Mouse (Mus musculus) heart, embryonic 10.5 days (tissue): Measurements from ENCODE around the gene Arhgdia. TPM values are rescaled to one million over a fixed set of nuclear protein-coding genes. Genes with fewer than 3 reads are reported as not detected.

Source experiments
- DNase-seq: peaks from one replicate; pipeline ENCODE4 v3.0.0-alpha.2; 2017; ENCODE audit warnings: low spot score
- H3K27ac ChIP-seq: fragments of 300-500 bp; sonication (generic); 2 replicates; pipeline ENCODE4 v1.5.1; 2016; ENCODE audit warnings: mild to moderate bottlenecking
- H3K27me3 ChIP-seq: fragments of 300-500 bp; sonication (generic); 2 replicates; pipeline ENCODE4 v1.6.1; 2016; ENCODE audit warnings: mild to moderate bottlenecking; ENCODE audit not compliant: poor library complexity, insufficient read depth, severe bottlenecking
- H3K36me3 ChIP-seq: fragments of 300-500 bp; sonication (generic); 2 replicates; pipeline ENCODE4 v1.6.1; 2016; ENCODE audit warnings: mild to moderate bottlenecking, moderate library complexity
- H3K4me1 ChIP-seq: fragments of 300-500 bp; sonication (generic); 2 replicates; pipeline ENCODE4 v1.6.1; 2016; ENCODE audit warnings: mild to moderate bottlenecking
- H3K4me3 ChIP-seq: fragments of 300-500 bp; sonication (generic); 2 replicates; pipeline ENCODE4 v1.5.1; 2016; ENCODE audit warnings: mild to moderate bottlenecking, moderate library complexity
- H3K9me3 ChIP-seq: fragments of 300-500 bp; sonication (generic); 2 replicates; pipeline ENCODE4 v1.6.1; 2016; ENCODE audit warnings: mild to moderate bottlenecking, moderate library complexity
- WGBS: fragments of 180-500 bp; shearing (Covaris S2); methylation state at CpG from one replicate; pipeline ENCODE4 v1.1.7; 2016; 5-methylcytosine and 5-hydroxymethylcytosine counted together
- polyA plus RNA-seq: library from polyadenylated mRNA; unstranded; fragments of >200 nt; fragmentation: Nextera tagmentation; extraction: Ambion mirVana; gene quantifications from 2 replicates; pipeline ENCODE4 v1.2.1, GENCODE M21; 2016

Arhgdia gene
- polyA plus RNA-seq = 587 and 673 TPM in 2 replicates

DNA sequence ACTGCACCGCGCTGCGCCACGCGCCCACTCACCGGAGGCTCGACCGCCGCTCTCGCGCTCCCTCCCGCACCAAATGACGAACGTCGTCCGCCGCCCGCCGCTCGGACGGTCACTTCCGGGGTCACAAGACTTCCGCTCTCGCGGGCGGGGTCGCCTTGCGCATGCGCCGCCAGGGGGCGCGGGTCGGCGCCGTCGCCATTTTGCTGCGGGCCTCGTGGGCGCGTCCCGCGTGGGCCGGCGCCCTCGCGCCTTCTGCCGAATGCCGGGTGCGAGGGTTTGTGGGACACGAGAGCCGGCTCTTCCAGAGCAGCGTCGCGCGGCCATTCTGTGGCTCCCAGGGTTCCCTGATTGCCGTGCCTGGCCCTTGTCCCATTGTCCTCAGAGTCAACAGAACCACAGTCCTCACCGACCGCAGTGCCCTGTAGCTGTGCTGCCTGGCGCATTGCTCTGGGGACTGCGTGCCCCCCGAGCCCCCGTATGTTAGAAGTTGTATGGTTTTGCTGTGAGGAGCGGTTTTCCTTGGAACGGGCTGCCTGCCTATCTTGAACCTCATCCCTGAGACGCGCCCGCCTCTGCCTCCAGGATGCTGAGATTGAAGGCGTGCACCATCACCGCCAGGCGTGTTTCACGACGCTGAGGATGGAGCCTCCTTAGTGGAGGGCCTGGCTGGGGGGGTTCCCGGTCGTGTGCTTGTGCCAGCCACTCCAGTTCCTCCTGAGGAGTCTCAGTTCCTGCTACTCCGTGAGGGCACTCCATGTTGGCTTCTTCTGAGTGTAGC lies at the start of gene Arhgdia:
Gene Arhgdia (minus strand): TSS at position 135 of the 778 bp plus-strand sequence.
- Histone ChIP-seq H3K4me3 (peak within 1 kb of the TSS; percentile 91), H3K9me3 (no peaks in the 10 kb centered on the region), H3K27me3 (no peaks in the 10 kb centered on the region), H3K36me3 (peaks cover 73% of the 10 kb centered on the region), H3K27ac (peak within 1 kb of the TSS; percentile 99), H3K4me1 (peaks cover 31% of the 10 kb centered on the region)
- peak; percentile 91 for DNase-seq
- 5% methylated on average over 75 of the region's 75 CpGs for WGBS

GRCm38 (mm10) chr11:120630401-120630871 lies 49.0 kb upstream of the Arhgdia start:
- Histone ChIP-seq H3K9me3 (no peaks in the 10 kb centered on the region), H3K27me3 (no peaks in the 10 kb centered on the region), H3K27ac (peak overlapping the region; percentile 99), H3K36me3 (peaks cover 27% of the 10 kb centered on the region), H3K4me3 (peak overlapping the region; percentile 99), H3K4me1 (peaks cover 54% of the 10 kb centered on the region)
- WGBS = 40% methylated on average over 5 of the region's 5 CpGs
- no peak for DNase-seq

DNA sequence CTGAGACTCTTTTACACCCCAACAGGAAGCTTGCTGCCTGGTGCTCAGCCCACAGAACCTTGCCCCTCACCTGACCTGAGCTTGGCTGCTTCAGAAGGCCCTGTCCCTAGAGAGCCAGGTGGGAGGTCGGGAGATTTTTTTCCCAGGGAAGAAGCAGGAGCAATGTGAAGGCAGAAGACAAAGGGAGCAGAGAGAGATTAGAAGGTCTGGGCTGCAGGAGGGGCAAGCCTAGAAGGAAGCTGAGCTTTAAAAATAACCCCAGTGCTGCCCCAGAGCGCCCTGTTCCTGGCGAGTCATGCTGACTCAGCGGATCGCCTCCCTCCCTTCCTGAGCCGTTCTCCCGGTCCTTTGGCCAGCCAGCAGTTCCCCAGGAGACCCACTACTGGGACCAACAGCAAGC lies 48.5 kb upstream of the Arhgdia start:
- DNase-seq = peak; percentile 91
- WGBS = 9% methylated on average over 7 of the region's 7 CpGs
- H3K27ac ChIP-seq = peak overlapping the region; percentile 99
- H3K4me3 ChIP-seq = peak overlapping the region; percentile 99
- H3K4me1 ChIP-seq = peaks cover 58% of the 10 kb centered on the region
- H3K36me3 ChIP-seq = peaks cover 27% of the 10 kb centered on the region
- H3K9me3 ChIP-seq = no peaks in the 10 kb centered on the region
- no peaks in the 10 kb centered on the region for H3K27me3 ChIP-seq

DNA sequence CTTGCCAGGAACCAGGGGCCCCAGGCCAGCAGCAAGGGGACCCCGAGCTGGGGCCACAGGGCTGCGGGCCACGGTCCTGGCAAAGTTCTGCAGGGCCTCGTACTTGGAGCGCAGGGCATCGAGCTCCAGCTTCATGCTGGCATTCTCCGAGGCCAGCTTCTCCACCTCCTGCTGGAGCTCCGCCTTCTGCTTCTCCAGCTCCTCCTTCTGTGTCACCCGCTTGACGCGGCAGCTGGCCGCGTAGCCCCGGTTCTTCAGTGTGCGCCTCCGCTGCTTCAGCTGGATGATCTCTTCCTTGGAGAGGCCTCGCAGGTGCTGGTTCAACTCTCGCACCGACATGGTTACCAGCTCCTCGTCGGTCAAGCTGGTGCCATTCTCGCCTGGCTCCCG lies 47.9 kb upstream of the Arhgdia start:
- Histone ChIP-seq H3K4me3 (peak overlapping the region; percentile 99), H3K36me3 (peaks cover 27% of the 10 kb centered on the region), H3K9me3 (no peaks in the 10 kb centered on the region), H3K27me3 (no peaks in the 10 kb centered on the region), H3K4me1 (peaks cover 61% of the 10 kb centered on the region), H3K27ac (peak overlapping the region; percentile 99; the same call in 1 of the 2 replicates)
- DNase-seq = no peak
- WGBS = 73% methylated on average over 23 of the region's 23 CpGs

DNA sequence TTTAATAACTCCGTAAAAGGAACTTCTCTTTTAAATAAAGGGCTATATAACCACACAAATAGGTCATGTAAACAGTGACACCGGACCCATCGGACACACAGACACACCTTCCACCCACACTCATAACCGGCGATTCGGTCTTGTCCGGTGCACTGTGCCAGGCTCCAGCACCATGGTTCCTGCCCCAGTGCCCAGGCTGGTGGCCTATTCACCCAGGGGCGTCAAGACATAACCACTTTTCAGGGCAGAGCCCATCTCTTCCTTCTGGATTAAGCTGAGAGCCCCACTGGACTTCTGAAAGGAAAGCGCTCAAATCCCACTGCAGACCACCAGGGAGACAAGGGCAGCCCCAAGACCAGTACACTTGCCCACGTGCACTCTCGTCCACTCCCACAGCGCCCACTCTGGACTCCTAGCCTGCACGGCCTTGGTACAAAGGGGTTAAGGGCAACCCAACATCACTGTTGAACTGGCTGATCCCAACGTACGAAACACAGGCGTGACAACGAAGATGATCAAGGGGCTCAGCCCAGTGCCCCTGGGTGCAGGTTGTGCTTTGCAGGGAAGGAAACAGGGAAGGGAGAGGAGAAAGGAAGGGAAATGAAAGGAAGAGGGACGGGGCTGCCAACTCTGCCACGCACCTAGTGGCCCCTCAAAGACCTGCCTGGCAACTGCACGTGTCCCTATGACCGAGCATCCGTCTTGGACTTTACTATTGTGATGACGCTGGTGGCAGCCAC lies 47.3 kb upstream of the Arhgdia start:
- peaks cover 64% of the 10 kb centered on the region for H3K4me1 ChIP-seq
- no peak overlapping the region for H3K4me3 ChIP-seq
- WGBS = 94% methylated on average over 23 of the region's 23 CpGs
- no peaks in the 10 kb centered on the region for H3K27me3 ChIP-seq
- no peak overlapping the region for H3K27ac ChIP-seq
- H3K36me3 ChIP-seq = peaks cover 27% of the 10 kb centered on the region
- H3K9me3 ChIP-seq = no peaks in the 10 kb centered on the region
- DNase-seq = no peak

GRCm38 (mm10) chr11:120627468-120628300 lies 46.3 kb upstream of the Arhgdia start:
- peaks cover 66% of the 10 kb centered on the region for H3K4me1 ChIP-seq
- H3K36me3 ChIP-seq = peaks cover 35% of the 10 kb centered on the region
- no peaks in the 10 kb centered on the region for H3K9me3 ChIP-seq
- no peak overlapping the region for H3K4me3 ChIP-seq
- DNase-seq = no peak
- WGBS = 83% methylated on average over 22 of the region's 22 CpGs
- no peak overlapping the region for H3K27ac ChIP-seq
- no peaks in the 10 kb centered on the region for H3K27me3 ChIP-seq

- Histone ChIP-seq H3K4me1 (peaks cover 61% of the 10 kb centered on the region), H3K36me3 (peaks cover 40% of the 10 kb centered on the region)
- WGBS = 90% methylated on average over 11 of the region's 11 CpGs
These were observed 45.5 kb upstream of the Arhgdia start for GRCm38 (mm10) chr11:120626785-120627467.

DNA sequence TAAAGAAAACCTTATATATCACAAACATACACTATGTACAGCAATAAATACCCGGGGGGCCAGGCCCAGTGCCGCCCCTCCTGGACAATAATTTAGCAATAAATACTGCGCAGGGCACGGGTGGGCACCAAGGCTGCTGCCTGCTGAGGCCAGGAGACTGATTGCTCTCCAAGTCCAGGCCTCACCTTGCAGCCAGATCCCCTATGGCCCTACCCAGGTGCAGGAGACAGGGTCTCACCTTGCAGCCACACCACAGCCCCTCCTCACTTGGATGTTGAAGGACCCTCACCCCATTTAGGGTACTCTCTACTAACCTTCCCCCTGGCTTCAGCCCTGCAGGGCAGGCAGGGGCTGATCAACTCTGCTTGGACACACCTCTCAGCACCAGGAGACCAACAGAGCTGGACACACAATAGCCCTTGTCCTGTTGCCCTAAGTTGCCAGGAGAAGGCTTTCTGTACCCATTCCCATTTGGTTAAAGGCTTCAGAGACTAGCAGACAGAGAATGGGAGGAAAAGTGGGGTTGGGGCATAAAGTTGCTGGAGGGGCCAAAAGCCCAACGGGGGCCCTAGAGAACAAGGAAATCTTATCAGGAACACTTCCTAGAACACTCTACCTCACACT lies 43.8 kb upstream of the Arhgdia start, which contains the start of gene Sirt7:
Gene Sirt7 (minus strand): TSS at position 89 of the 624 bp plus-strand sequence.
- Histone ChIP-seq H3K4me1 (peaks cover 44% of the 10 kb centered on the region), H3K4me3 (peak within 1 kb of the TSS; percentile 99), H3K27me3 (no peaks in the 10 kb centered on the region), H3K27ac (peak within 1 kb of the TSS; percentile 89), H3K9me3 (no peaks in the 10 kb centered on the region), H3K36me3 (peaks cover 56% of the 10 kb centered on the region)
- no peak for DNase-seq
- 11% methylated on average over 5 of the region's 5 CpGs for WGBS

More at GRCm38 (mm10) chr11:120626785-120627467, 45.5 kb upstream of the Arhgdia start:
- Histone ChIP-seq H3K9me3 (no peaks in the 10 kb centered on the region), H3K27ac (no peak overlapping the region), H3K4me3 (peak overlapping the region; percentile 12; the same call in 1 of the 2 replicates), H3K27me3 (no peaks in the 10 kb centered on the region)
- no peak for DNase-seq

DNA sequence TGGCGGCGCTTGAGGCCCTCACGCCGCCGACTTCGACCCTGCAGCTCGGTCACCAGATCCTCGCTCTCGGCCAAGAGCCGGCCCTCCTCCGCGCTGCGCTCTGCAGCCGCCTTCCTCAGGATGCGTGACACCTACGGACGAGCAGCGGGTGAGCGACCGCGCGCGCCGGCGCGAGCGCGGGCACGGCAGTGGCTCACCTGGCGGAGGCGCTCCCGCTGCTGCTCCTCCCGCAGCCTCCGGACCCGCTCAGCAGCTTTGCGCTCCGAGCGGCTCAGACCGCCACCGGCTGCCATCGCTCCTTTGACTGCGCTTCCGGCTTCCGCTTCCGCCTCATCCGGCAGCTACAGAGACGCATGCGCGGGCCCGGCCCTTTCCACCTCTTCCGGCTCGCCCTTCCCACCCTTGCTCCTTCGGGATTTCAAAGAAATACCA lies 43.3 kb upstream of the Arhgdia start:
- Histone ChIP-seq H3K4me3 (peak overlapping the region; percentile 99), H3K27me3 (no peaks in the 10 kb centered on the region), H3K27ac (peak overlapping the region; percentile 89), H3K4me1 (peaks cover 38% of the 10 kb centered on the region), H3K36me3 (peaks cover 62% of the 10 kb centered on the region), H3K9me3 (no peaks in the 10 kb centered on the region)
- 0% methylated on average over 53 of the region's 53 CpGs for WGBS
- DNase-seq = peak; percentile 95

GRCm38 (mm10) chr11:120623961-120624679 lies 42.7 kb upstream of the Arhgdia start:
- peaks cover 59% of the 10 kb centered on the region for H3K36me3 ChIP-seq
- H3K4me1 ChIP-seq = peaks cover 33% of the 10 kb centered on the region
- WGBS = 12% methylated on average over 30 of the region's 30 CpGs
- H3K27ac ChIP-seq = peak overlapping the region; percentile 89
- peak overlapping the region; percentile 99 for H3K4me3 ChIP-seq
- H3K9me3 ChIP-seq = no peaks in the 10 kb centered on the region
- H3K27me3 ChIP-seq = no peaks in the 10 kb centered on the region
- DNase-seq = peak; percentile 92

GRCm38 (mm10) chr11:120622805-120623204 lies 41.4 kb upstream of the Arhgdia start:
- H3K4me3 ChIP-seq = no peak overlapping the region
- H3K36me3 ChIP-seq = peaks cover 65% of the 10 kb centered on the region
- no peak overlapping the region for H3K27ac ChIP-seq
- no peak for DNase-seq
- peaks cover 31% of the 10 kb centered on the region for H3K4me1 ChIP-seq
- H3K9me3 ChIP-seq = no peaks in the 10 kb centered on the region
- 91% methylated on average over 6 of the region's 6 CpGs for WGBS
- H3K27me3 ChIP-seq = no peaks in the 10 kb centered on the region
